Mouse (Mus musculus) liver, postnatal 0 days (tissue): ENCODE results near the gene Rexo2. TPM values are rescaled to one million over a fixed set of nuclear protein-coding genes. Genes with fewer than 3 reads are reported as not detected.
A peak's percentile ranks its signal among the peaks of the same experiment; 100 is the strongest.
"Not testable (repeated sequence)": the region's sequence is repeated elsewhere in the genome, so short reads cannot be mapped to it uniquely, and the experiment has no call there.

Source experiments
- ATAC-seq: fragments of 200-750 bp; cut with Nextera tagmentation; 2 replicates; pipeline ENCODE4 v1.8.0; 2017; ENCODE audit warnings: mild to moderate bottlenecking, moderate library complexity
- DNase-seq: peaks from one replicate; pipeline ENCODE4 v3.0.0-alpha.2; 2016
- H3K27ac ChIP-seq: fragments of 300-500 bp; sonication (generic); 2 replicates; pipeline ENCODE4 v1.5.1; 2014; ENCODE audit warnings: antibody characterized with exemption, moderate library complexity, mild to moderate bottlenecking, low read depth
- H3K27me3 ChIP-seq: fragments of 300-500 bp; sonication (generic); 2 replicates; pipeline ENCODE4 v1.6.1; 2014; ENCODE audit warnings: low read length, control low read depth, mixed read lengths; ENCODE audit not compliant: insufficient read depth
- H3K36me3 ChIP-seq: fragments of 300-500 bp; sonication (generic); replicated peaks from 2 replicates; pipeline ENCODE4 v1.6.1; 2014; ENCODE audit warnings: mild to moderate bottlenecking, control low read depth, low read length, moderate library complexity, mixed read lengths; ENCODE audit not compliant: insufficient read depth
- H3K4me1 ChIP-seq: fragments of 300-500 bp; sonication (generic); 2 replicates; pipeline ENCODE4 v1.6.1; 2014; ENCODE audit warnings: antibody characterized with exemption, mild to moderate bottlenecking, control low read depth; ENCODE audit not compliant: insufficient read depth
- H3K4me2 ChIP-seq: fragments of 300-500 bp; sonication (generic); 2 replicates; pipeline ENCODE4 v1.6.1; 2014; ENCODE audit warnings: low read depth, mild to moderate bottlenecking, low read length, moderate library complexity, mixed read lengths
- H3K4me3 ChIP-seq: fragments of 300-500 bp; sonication (generic); 2 replicates; pipeline ENCODE4 v1.5.1; 2014; ENCODE audit warnings: low read depth, low read length
- H3K9ac ChIP-seq: fragments of 300-500 bp; sonication (generic); replicated peaks from 2 replicates; pipeline ENCODE4 v1.6.1; 2014; ENCODE audit warnings: mild to moderate bottlenecking, moderate library complexity
- H3K9me3 ChIP-seq: fragments of 300-500 bp; sonication (generic); 2 replicates; pipeline ENCODE4 v1.6.1; 2016; ENCODE audit warnings: mild to moderate bottlenecking, control low read depth, low read length, mixed read lengths
- CTCF ChIP-seq: sonication (generic); IDR thresholded peaks from 2 replicates; pipeline ENCODE4 v1.5.1; 2016; ENCODE audit warnings: antibody characterized with exemption, low read depth
- EP300 ChIP-seq: IDR thresholded peaks from 2 replicates; pipeline ENCODE4 v1.6.1; 2016; ENCODE audit warnings: antibody characterized with exemption, low read depth, mild to moderate bottlenecking
- WGBS: fragments of 180-500 bp; shearing (Covaris S2); extraction: QIAGEN DNeasy Blood & Tissue Kit; methylation state at CpG from one replicate; pipeline ENCODE4 v1.1.7; 2014; ENCODE audit not compliant: insufficient replicate concordance; 5-methylcytosine and 5-hydroxymethylcytosine counted together
- polyA plus RNA-seq: library from polyadenylated mRNA; unstranded; fragments of >200 nt; fragmentation: Nextera tagmentation; extraction: Ambion mirVana; gene quantifications from 2 replicates; pipeline ENCODE4 v1.2.1, GENCODE M21; 2015

Rexo2 gene
- polyA plus RNA-seq, 1 experiment from 2014 or later: 65.9 TPM

DNA sequence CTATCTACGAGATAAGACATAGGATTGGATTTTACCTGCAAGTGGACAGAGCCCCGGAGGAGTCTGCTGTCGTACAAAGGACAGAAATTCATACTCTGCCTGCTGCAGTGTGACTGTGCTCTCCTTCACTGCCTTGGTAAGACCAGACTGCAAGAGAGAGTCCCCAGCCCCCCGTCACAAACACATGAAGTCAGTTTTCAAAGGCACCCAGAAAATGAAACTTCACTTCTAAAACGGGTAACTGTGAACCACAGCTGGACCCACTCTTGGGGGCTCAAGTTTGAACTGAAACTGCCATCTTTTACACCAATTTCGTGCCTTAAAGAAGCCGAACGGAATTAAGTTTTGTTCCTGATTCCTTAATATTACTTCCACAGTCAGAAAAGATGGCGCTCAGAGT, 6.1 kb downstream of the Rexo2 start:
- DNase-seq (no peak), ATAC-seq (no peak)
- no peak overlapping the region for H3K9ac ChIP-seq
- no peak overlapping the region for H3K4me3 ChIP-seq
- H3K27me3 ChIP-seq: no peaks in the 10 kb centered on the region
- no peak for TF ChIP-seq CTCF
- no peak for TF ChIP-seq EP300
- no peaks in the 10 kb centered on the region for H3K9me3 ChIP-seq
- 90% methylated on average over 9 of the region's 9 CpGs for WGBS
- peaks cover 24% of the 10 kb centered on the region for H3K36me3 ChIP-seq
- no peak overlapping the region for H3K4me2 ChIP-seq
- no peaks in the 10 kb centered on the region for H3K4me1 ChIP-seq
- H3K27ac ChIP-seq: no peak overlapping the region

DNA sequence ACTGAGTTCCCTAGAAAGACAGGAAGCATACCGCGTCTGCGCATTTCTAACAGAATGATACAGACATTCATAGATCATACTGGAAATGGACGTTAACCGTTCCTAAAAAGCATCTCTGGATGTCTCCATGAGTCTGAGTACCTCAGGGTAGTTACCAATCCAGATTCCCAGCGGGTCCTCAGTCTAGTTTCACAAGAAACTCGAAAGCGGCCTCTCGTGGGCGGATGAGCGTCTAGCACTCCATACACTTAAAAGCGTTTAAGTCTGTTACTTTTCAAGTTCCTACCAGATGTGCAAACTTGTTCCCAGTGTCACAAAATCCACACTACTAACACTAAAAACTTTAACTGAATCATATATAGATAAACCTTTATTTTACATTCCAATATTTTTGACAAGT, 7.3 kb downstream of the Rexo2 start:
- Histone ChIP-seq H3K4me1 (no peaks in the 10 kb centered on the region), H3K27me3 (no peaks in the 10 kb centered on the region), H3K4me2 (no peak overlapping the region), H3K4me3 (no peak overlapping the region), H3K36me3 (peaks cover 26% of the 10 kb centered on the region), H3K27ac (no peak overlapping the region), H3K9me3 (no peaks in the 10 kb centered on the region), H3K9ac (no peak overlapping the region)
- ATAC-seq (no peak), DNase-seq (no peak)
- no peak for TF ChIP-seq CTCF
- no peak for TF ChIP-seq EP300
- 85% methylated on average over 12 of the region's 12 CpGs for WGBS

DNA sequence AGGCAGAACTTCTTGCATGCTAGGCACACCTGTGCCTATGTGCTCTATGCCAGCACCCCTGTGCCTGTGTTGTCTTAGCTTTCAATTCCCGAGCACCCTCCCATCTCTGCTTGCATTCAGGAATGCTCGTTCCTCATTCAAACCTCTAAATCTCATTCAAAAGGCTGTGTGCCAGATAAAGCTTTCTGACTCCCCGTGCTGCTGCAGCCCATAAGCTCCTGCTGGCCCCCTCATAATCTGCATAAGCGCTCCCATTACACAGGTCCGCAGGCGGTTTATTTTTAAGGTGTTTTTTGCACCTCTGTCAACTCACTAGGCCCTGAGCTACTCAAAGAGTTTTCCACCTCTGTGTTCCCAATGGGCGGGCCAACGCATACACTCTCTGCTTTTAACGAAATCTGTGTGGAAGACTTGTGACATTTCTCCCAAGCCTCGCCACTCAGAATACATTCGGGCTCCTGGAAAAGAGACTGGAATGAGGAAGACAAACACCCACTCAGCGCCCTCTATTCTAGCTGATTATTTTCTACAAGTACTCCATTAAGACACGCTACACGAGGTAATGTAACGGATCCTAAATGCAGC, 7.9 kb downstream of the Rexo2 start:
- no peak for ATAC-seq
- no peak for DNase-seq
- no peaks in the 10 kb centered on the region for H3K4me1 ChIP-seq

DNA sequence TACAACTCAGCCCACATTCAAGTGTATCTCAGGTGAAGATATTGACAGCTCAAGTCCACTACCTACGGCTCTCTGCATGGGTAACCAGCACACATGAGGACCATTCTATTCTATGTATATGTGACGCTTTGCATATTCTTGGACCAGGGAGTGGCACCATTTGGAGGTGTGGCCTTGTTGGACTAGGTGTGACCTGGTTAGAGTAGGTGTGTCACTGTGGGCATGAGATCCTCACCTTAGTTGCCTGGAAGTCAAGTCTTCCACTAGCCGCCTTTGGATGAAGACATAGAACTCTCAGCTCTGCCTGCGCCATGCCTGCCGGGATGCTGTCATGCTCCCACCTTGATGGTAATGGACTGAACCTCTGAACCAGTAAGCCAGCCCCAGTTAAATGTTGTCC, 13.0 kb downstream of the Rexo2 start:
- H3K27me3 ChIP-seq, H3K4me2 ChIP-seq, H3K4me3 ChIP-seq, H3K9ac ChIP-seq, H3K27ac ChIP-seq, H3K4me1 ChIP-seq, DNase-seq, ATAC-seq, H3K9me3 ChIP-seq: not testable (repeated sequence)
- WGBS: 88% methylated on average over 5 of the region's 5 CpGs
- H3K36me3 ChIP-seq: peaks cover 18% of the 10 kb centered on the region

More for the DNA sequence above, 7.9 kb downstream of the Rexo2 start:
- WGBS: 85% methylated on average over 15 of the region's 15 CpGs
- H3K4me2 ChIP-seq: no peak overlapping the region
- H3K9ac ChIP-seq: no peak overlapping the region
- no peak overlapping the region for H3K4me3 ChIP-seq
- H3K27ac ChIP-seq: no peak overlapping the region
- TF ChIP-seq CTCF (no peak), EP300 (no peak)
- H3K27me3 ChIP-seq: no peaks in the 10 kb centered on the region
- no peaks in the 10 kb centered on the region for H3K9me3 ChIP-seq
- peaks cover 30% of the 10 kb centered on the region for H3K36me3 ChIP-seq

DNA sequence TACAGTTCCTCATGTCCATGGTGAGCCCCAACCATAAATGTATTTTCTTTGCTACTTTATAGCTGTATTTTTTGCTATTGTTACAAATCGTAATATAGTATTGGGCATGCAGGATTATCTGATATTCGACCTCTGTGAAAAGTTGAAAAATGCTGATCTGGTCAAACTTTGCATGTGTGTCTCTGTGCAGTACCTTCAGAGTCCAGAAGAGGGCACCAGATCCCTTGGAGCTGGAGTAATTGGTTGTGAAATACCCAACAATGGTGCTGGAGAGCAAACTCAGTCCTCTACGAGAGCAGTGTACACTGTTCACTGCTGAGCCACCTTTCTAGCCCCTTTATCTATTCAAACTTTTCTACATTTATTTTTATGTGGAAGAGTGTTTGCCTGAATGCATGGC, 13.6 kb downstream of the Rexo2 start:
- Histone ChIP-seq H3K9ac (no peak overlapping the region), H3K9me3 (no peaks in the 10 kb centered on the region), H3K27ac (no peak overlapping the region), H3K4me1 (no peaks in the 10 kb centered on the region), H3K27me3 (no peaks in the 10 kb centered on the region), H3K4me2 (no peak overlapping the region), H3K36me3 (peaks cover 15% of the 10 kb centered on the region; the same call in 1 of the 2 replicates), H3K4me3 (no peak overlapping the region)
- DNase-seq (peak; percentile 84), ATAC-seq (peak; percentile 23; the same call in 1 of the 2 replicates)
- TF ChIP-seq EP300: no peak
- peak; percentile 97 for TF ChIP-seq CTCF
- 47% methylated on average over 3 of the region's 3 CpGs for WGBS

DNA sequence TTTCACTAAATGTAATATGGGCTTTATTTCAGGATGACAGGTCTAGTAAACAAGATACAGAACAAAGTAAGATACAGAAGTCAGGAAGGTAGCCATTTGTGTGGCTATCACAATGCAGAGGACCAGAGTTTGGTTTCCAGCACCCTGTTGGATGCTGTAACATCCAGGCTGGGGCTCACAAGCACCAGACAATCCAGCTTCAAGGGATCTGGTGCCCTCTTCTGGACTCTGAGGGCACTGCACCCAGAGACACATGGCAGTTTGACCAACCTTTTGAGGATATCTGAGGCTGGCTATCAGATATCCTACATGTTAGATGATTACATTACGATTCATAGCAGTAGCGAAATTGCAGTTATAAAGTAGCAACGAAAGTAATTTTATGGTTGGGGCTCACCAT, 14.8 kb downstream of the Rexo2 start:
- no peak for ATAC-seq
- H3K4me3 ChIP-seq: no peak overlapping the region
- no peak for TF ChIP-seq EP300
- TF ChIP-seq CTCF: peak; percentile 70
- peak; percentile 34 for DNase-seq
- H3K4me2 ChIP-seq: no peak overlapping the region
- no peaks in the 10 kb centered on the region for H3K27me3 ChIP-seq
- 90% methylated on average over 3 of the region's 3 CpGs for WGBS
- no peaks in the 10 kb centered on the region for H3K9me3 ChIP-seq
- no peaks in the 10 kb centered on the region for H3K4me1 ChIP-seq
- H3K27ac ChIP-seq: no peak overlapping the region
- H3K36me3 ChIP-seq: peaks cover 14% of the 10 kb centered on the region; the same call in 1 of the 2 replicates
- H3K9ac ChIP-seq: no peak overlapping the region

DNA sequence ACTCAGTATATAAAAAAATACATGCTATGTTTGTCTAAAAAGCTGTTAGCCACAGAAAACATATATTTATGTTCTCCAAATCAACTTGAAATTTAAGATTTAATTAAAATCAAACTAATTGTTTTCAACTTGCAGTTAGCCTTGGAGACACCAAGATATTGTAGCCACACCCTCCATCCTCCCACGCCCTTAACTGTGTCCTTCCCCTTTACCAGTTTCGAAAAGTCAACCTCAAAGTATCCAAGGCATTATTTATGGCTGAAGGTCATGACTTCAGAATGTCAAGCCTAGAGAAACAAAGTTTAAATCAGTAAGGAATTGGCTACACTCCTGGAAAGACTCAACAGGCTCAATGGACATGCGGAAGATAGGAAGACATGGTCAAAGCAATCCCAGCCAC, 18.9 kb downstream of the Rexo2 start:
- H3K9ac ChIP-seq: no peak overlapping the region
- no peaks in the 10 kb centered on the region for H3K27me3 ChIP-seq
- no peak for DNase-seq
- no peak for TF ChIP-seq EP300
- no peak for TF ChIP-seq CTCF
- no peak for ATAC-seq
- H3K4me2 ChIP-seq: no peak overlapping the region
- H3K4me1 ChIP-seq: no peaks in the 10 kb centered on the region
- WGBS: 68% methylated on average over 3 of the region's 3 CpGs
- H3K4me3 ChIP-seq: no peak overlapping the region
- no peaks in the 10 kb centered on the region for H3K9me3 ChIP-seq
- H3K36me3 ChIP-seq: no peaks in the 10 kb centered on the region
- H3K27ac ChIP-seq: no peak overlapping the region
